Comparison of ENCODE assay signal across 21 mouse cellular contexts in the genomic region with DNA sequence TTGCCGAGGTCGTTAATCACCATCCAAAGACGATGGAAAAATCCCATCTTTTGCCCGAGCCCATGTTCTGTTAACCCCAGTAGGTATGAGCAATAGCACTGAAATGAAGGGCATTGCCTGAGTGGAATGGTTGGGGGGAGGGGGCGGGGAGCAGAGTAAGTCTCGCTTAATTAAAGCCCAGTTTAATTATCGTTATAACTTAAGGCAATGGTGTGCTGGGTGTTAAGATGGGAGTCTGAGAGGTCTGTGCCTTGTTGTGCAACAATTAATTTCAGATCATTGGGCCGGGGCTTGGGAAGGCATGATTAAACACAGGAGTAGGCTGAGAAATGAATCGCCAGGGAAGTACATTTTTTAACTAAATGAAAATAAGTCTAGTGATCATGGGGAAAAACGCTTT.
DNase-seq lines count a peak whose midpoint lies in the region; ATAC-seq lines count a peak whose summit lies in the region.
"Had no signal": no experiment of that assay in that cellular context is flagged by ENCODE, and none has a peak within 500 bp of the region (broad histone marks: within the 10 kb centered on the region; RNA-seq: fewer than 3 reads in every experiment).

No protein-coding gene starts in this region.

- H3K4me2 ChIP-seq in neural tube, embryonic 13.5 days: no peak overlapping the region
- H3K4me2 ChIP-seq in neural tube, embryonic 14.5 days (ENCODE audit: low read depth, low read length): no peak overlapping the region
- H3K4me2 ChIP-seq: embryonic facial prominence, embryonic 13.5 days; embryonic facial prominence, embryonic 15.5 days; forebrain, embryonic 12.5 days had no signal

- peaks cover 13% of the 10 kb centered on the region; the same call in 1 of the 2 replicates for H3K4me1 ChIP-seq in neural tube, embryonic 13.5 days (replicated peaks)
- no peaks in the 10 kb centered on the region for H3K4me1 ChIP-seq in neural tube, embryonic 14.5 days (ENCODE audit: control insufficient read depth, insufficient read depth, low read length)
- H3K4me1 ChIP-seq in limb, embryonic 10.5 days: no peaks in the 10 kb centered on the region
- H3K4me1 ChIP-seq: embryonic facial prominence, embryonic 15.5 days; forebrain, embryonic 12.5 days had no signal

- peak; percentile 65 for ATAC-seq in neural tube, embryonic 13.5 days (ENCODE audit: low read depth)
- ATAC-seq in neural tube, embryonic 14.5 days (ENCODE audit: low read depth): peak; percentile 60; the same call in 1 of the 2 replicates
- ATAC-seq: forebrain, embryonic 14.5 days; forebrain, embryonic 16.5 days had no signal

- no peak overlapping the region; the same call in 1 of the 2 replicates for H3K27ac ChIP-seq in neural tube, embryonic 13.5 days (replicated peaks)
- H3K27ac ChIP-seq in neural tube, embryonic 14.5 days (ENCODE audit: low read depth, low read length): no peak overlapping the region
- no peak overlapping the region for H3K27ac ChIP-seq in limb, embryonic 10.5 days
- H3K27ac ChIP-seq: embryonic facial prominence, embryonic 13.5 days; embryonic facial prominence, embryonic 15.5 days; forebrain, embryonic 10.5 days; forebrain, embryonic 12.5 days had no signal

- H3K9me3 ChIP-seq in neural tube, embryonic 13.5 days: no peaks in the 10 kb centered on the region
- no peaks in the 10 kb centered on the region for H3K9me3 ChIP-seq in neural tube, embryonic 14.5 days (ENCODE audit: control insufficient read depth, low read length)
- no peaks in the 10 kb centered on the region for H3K9me3 ChIP-seq in limb, embryonic 10.5 days (replicated peaks)
- H3K9me3 ChIP-seq: embryonic facial prominence, embryonic 13.5 days; embryonic facial prominence, embryonic 15.5 days; forebrain, embryonic 10.5 days; forebrain, embryonic 12.5 days had no signal

- DNase-seq in neural tube, embryonic 10.5 days (ENCODE audit: extremely low spot score, low spot score): no peak
- DNase-seq in cerebellum, adult 18-20 months: no peak
- DNase-seq in limb, embryonic 10.5 days (ENCODE audit: low spot score): no peak
- DNase-seq: adrenal gland, adult 2 months; adrenal gland, postnatal 10 days; adrenal gland, postnatal 25 days; cerebellum, adult 11-12 months; cerebellum, adult 8-10 months; cerebellum, adult 9-11 months; cerebellum, postnatal 14 days; cerebellum, postnatal 36 days; embryo, embryonic 11 days had no signal

- 65% methylated on average over 10 of the region's 10 CpGs for WGBS in neural tube, embryonic 13.5 days
- WGBS in neural tube, embryonic 14.5 days: 64% methylated on average over 10 of the region's 10 CpGs
- WGBS in limb, embryonic 10.5 days: 89% methylated on average over 10 of the region's 10 CpGs

- no peak overlapping the region for H3K9ac ChIP-seq in neural tube, embryonic 13.5 days
- no peak overlapping the region for H3K9ac ChIP-seq in neural tube, embryonic 14.5 days (replicated peaks; ENCODE audit: low read depth, low read length)
- H3K9ac ChIP-seq: embryonic facial prominence, embryonic 13.5 days; embryonic facial prominence, embryonic 15.5 days; forebrain, embryonic 12.5 days had no signal

- no peaks in the 10 kb centered on the region for H3K36me3 ChIP-seq in neural tube, embryonic 13.5 days
- H3K36me3 ChIP-seq in neural tube, embryonic 14.5 days (ENCODE audit: control insufficient read depth, insufficient read depth, low read length): no peaks in the 10 kb centered on the region
- no peaks in the 10 kb centered on the region for H3K36me3 ChIP-seq in limb, embryonic 10.5 days
- H3K36me3 ChIP-seq: embryonic facial prominence, embryonic 13.5 days; embryonic facial prominence, embryonic 15.5 days; forebrain, embryonic 10.5 days; forebrain, embryonic 12.5 days had no signal

- no peaks in the 10 kb centered on the region for H3K27me3 ChIP-seq in neural tube, embryonic 13.5 days
- H3K27me3 ChIP-seq in neural tube, embryonic 14.5 days (ENCODE audit: control insufficient read depth, insufficient read depth, low read length): no peaks in the 10 kb centered on the region
- H3K27me3 ChIP-seq in limb, embryonic 10.5 days (ENCODE audit: low read depth, poor library complexity, severe bottlenecking): no peaks in the 10 kb centered on the region
- H3K27me3 ChIP-seq: embryonic facial prominence, embryonic 13.5 days; embryonic facial prominence, embryonic 15.5 days; forebrain, embryonic 12.5 days had no signal

- H3K4me3 ChIP-seq in neural tube, embryonic 13.5 days: no peak overlapping the region
- no peak overlapping the region for H3K4me3 ChIP-seq in neural tube, embryonic 14.5 days (ENCODE audit: low read depth, low read length)
- no peak overlapping the region for H3K4me3 ChIP-seq in limb, embryonic 10.5 days
- H3K4me3 ChIP-seq: embryonic facial prominence, embryonic 13.5 days; embryonic facial prominence, embryonic 15.5 days; erythroblast, embryonic 14.5 days; forebrain, embryonic 10.5 days; forebrain, embryonic 12.5 days had no signal
